17 mouse cellular contexts compared by ENCODE assay signal in genomic region chr1:169909163-169909562, GRCm38 (mm10). TPM values are rescaled to one million over a fixed set of nuclear protein-coding genes. Genes with fewer than 3 reads are reported as not detected.
A peak's percentile ranks its signal among the peaks of the same experiment; 100 is the strongest.
DNase-seq lines count a peak whose midpoint lies in the region; ATAC-seq and TF ChIP-seq lines count a peak whose summit lies in the region.
"Had no signal": no experiment of that assay in that cellular context is flagged by ENCODE, and none has a peak within 500 bp of the region (broad histone marks: within the 10 kb centered on the region; RNA-seq: fewer than 3 reads in every experiment).

No protein-coding gene starts in this region.

- H3K4me2 ChIP-seq in forebrain, embryonic 15.5 days (replicated peaks) = no peak overlapping the region
- H3K4me2 ChIP-seq in forebrain, embryonic 11.5 days (ENCODE audit: low read depth, low read length, severe bottlenecking) = no peak overlapping the region
- no peak overlapping the region for H3K4me2 ChIP-seq in lung, embryonic 14.5 days
- no peak overlapping the region for H3K4me2 ChIP-seq in hindbrain, embryonic 16.5 days (ENCODE audit: low read length)
- no peak overlapping the region for H3K4me2 ChIP-seq in liver, embryonic 11.5 days
- H3K4me2 ChIP-seq: embryonic facial prominence, embryonic 13.5 days; heart, embryonic 11.5 days; liver, embryonic 12.5 days had no signal

- TF ChIP-seq CTCF in lung, embryonic 14.5 days (IDR thresholded peaks at IDR 0.05; ENCODE audit: low read depth) = no peak

- H3K4me1 ChIP-seq in forebrain, embryonic 15.5 days = no peaks in the 10 kb centered on the region
- H3K4me1 ChIP-seq in forebrain, embryonic 11.5 days (replicated peaks; ENCODE audit: control insufficient read depth, insufficient read depth, low read length) = no peaks in the 10 kb centered on the region
- no peaks in the 10 kb centered on the region for H3K4me1 ChIP-seq in lung, embryonic 14.5 days (ENCODE audit: insufficient read depth)
- H3K4me1 ChIP-seq in hindbrain, embryonic 16.5 days (ENCODE audit: control insufficient read depth, insufficient read depth, low read depth, low read length) = no peaks in the 10 kb centered on the region
- H3K4me1 ChIP-seq in liver, embryonic 11.5 days (replicated peaks; ENCODE audit: control insufficient read depth, insufficient read depth, low read length) = no peaks in the 10 kb centered on the region
- H3K4me1 ChIP-seq: liver, embryonic 12.5 days had no signal

- no peak overlapping the region for H3K27ac ChIP-seq in forebrain, embryonic 15.5 days (replicated peaks)
- no peak overlapping the region for H3K27ac ChIP-seq in forebrain, embryonic 11.5 days (ENCODE audit: low read depth, low read length)
- H3K27ac ChIP-seq in lung, embryonic 14.5 days (ENCODE audit: low read depth) = no peak overlapping the region
- H3K27ac ChIP-seq in hindbrain, embryonic 16.5 days (ENCODE audit: low read depth, low read length) = no peak overlapping the region
- no peak overlapping the region for H3K27ac ChIP-seq in liver, embryonic 11.5 days (ENCODE audit: low read depth, low read length)
- H3K27ac ChIP-seq: embryonic facial prominence, embryonic 13.5 days; kidney, postnatal 0 days; liver, embryonic 12.5 days had no signal

- no peak for DNase-seq in forebrain, embryonic 11.5 days (ENCODE audit: low spot score)
- DNase-seq in lung, embryonic 14.5 days = peak; percentile 75
- no peak for DNase-seq in lung, postnatal 14 days
- peak; percentile 42 for DNase-seq in lung, postnatal 36 days
- DNase-seq in liver, embryonic 11.5 days (ENCODE audit: low spot score) = no peak
- DNase-seq: adrenal gland, postnatal 25 days; cerebellum, adult 11-12 months; cerebellum, postnatal 14 days; heart, postnatal 10 days; thymus, postnatal 4 days had no signal

- H3K9ac ChIP-seq in forebrain, embryonic 15.5 days (replicated peaks) = no peak overlapping the region
- H3K9ac ChIP-seq in forebrain, embryonic 11.5 days (ENCODE audit: low read length) = no peak overlapping the region
- no peak overlapping the region for H3K9ac ChIP-seq in lung, embryonic 14.5 days
- H3K9ac ChIP-seq in hindbrain, embryonic 16.5 days (ENCODE audit: low read depth, low read length) = no peak overlapping the region
- H3K9ac ChIP-seq in liver, embryonic 11.5 days (ENCODE audit: low read depth, low read length) = no peak overlapping the region
- H3K9ac ChIP-seq: embryonic facial prominence, embryonic 13.5 days; liver, embryonic 12.5 days had no signal

- H3K27me3 ChIP-seq in forebrain, embryonic 15.5 days = no peaks in the 10 kb centered on the region
- H3K27me3 ChIP-seq in forebrain, embryonic 11.5 days (ENCODE audit: control insufficient read depth, insufficient read depth, low read length) = no peaks in the 10 kb centered on the region
- no peaks in the 10 kb centered on the region for H3K27me3 ChIP-seq in lung, embryonic 14.5 days (ENCODE audit: insufficient read depth, low read length)
- H3K27me3 ChIP-seq in hindbrain, embryonic 16.5 days (replicated peaks; ENCODE audit: control insufficient read depth, insufficient read depth, low read length) = no peaks in the 10 kb centered on the region
- no peaks in the 10 kb centered on the region for H3K27me3 ChIP-seq in liver, embryonic 11.5 days (replicated peaks; ENCODE audit: control insufficient read depth, insufficient read depth, low read length)
- H3K27me3 ChIP-seq: embryonic facial prominence, embryonic 13.5 days; liver, embryonic 12.5 days had no signal

- no peaks in the 10 kb centered on the region for H3K9me3 ChIP-seq in forebrain, embryonic 15.5 days
- H3K9me3 ChIP-seq in forebrain, embryonic 11.5 days (ENCODE audit: control insufficient read depth, low read length) = no peaks in the 10 kb centered on the region
- no peaks in the 10 kb centered on the region for H3K9me3 ChIP-seq in lung, embryonic 14.5 days (ENCODE audit: low read depth, low read length)
- H3K9me3 ChIP-seq in hindbrain, embryonic 16.5 days (ENCODE audit: control insufficient read depth, low read length) = no peaks in the 10 kb centered on the region
- no peaks in the 10 kb centered on the region for H3K9me3 ChIP-seq in liver, embryonic 11.5 days (ENCODE audit: control insufficient read depth, low read length)
- H3K9me3 ChIP-seq: embryonic facial prominence, embryonic 13.5 days; liver, embryonic 12.5 days had no signal

- 53% methylated on average over 5 of the region's 5 CpGs for WGBS in forebrain, embryonic 15.5 days
- 82% methylated on average over 5 of the region's 5 CpGs for WGBS in forebrain, embryonic 11.5 days
- WGBS in lung, embryonic 14.5 days = 59% methylated on average over 5 of the region's 5 CpGs
- WGBS in hindbrain, embryonic 16.5 days = 62% methylated on average over 5 of the region's 5 CpGs
- 80% methylated on average over 5 of the region's 5 CpGs for WGBS in liver, embryonic 11.5 days

- ATAC-seq in forebrain, embryonic 15.5 days (replicated peaks) = peak; percentile 60; the same call in 1 of the 2 replicates
- no peak for ATAC-seq in forebrain, embryonic 11.5 days (replicated peaks; ENCODE audit: low FRiP score)
- peak; percentile 47 for ATAC-seq in lung, embryonic 14.5 days (ENCODE audit: insufficient read depth)
- ATAC-seq in hindbrain, embryonic 16.5 days = peak; percentile 52
- ATAC-seq in liver, embryonic 11.5 days (replicated peaks; ENCODE audit: low FRiP score) = no peak
- ATAC-seq: liver, embryonic 12.5 days had no signal

- H3K36me3 ChIP-seq in forebrain, embryonic 15.5 days = no peaks in the 10 kb centered on the region
- H3K36me3 ChIP-seq in forebrain, embryonic 11.5 days (ENCODE audit: control insufficient read depth, insufficient read depth, low read length) = no peaks in the 10 kb centered on the region
- no peaks in the 10 kb centered on the region for H3K36me3 ChIP-seq in lung, embryonic 14.5 days (ENCODE audit: insufficient read depth)
- no peaks in the 10 kb centered on the region for H3K36me3 ChIP-seq in hindbrain, embryonic 16.5 days (ENCODE audit: control insufficient read depth, insufficient read depth, low read length)
- H3K36me3 ChIP-seq in liver, embryonic 11.5 days (ENCODE audit: control insufficient read depth, insufficient read depth, low read length) = no peaks in the 10 kb centered on the region
- H3K36me3 ChIP-seq: embryonic facial prominence, embryonic 13.5 days; liver, embryonic 12.5 days had no signal

- H3K4me3 ChIP-seq in forebrain, embryonic 15.5 days = no peak overlapping the region
- H3K4me3 ChIP-seq in forebrain, embryonic 11.5 days (ENCODE audit: low read depth, low read length) = no peak overlapping the region
- H3K4me3 ChIP-seq in lung, embryonic 14.5 days (ENCODE audit: low read depth, low read length) = no peak overlapping the region
- no peak overlapping the region for H3K4me3 ChIP-seq in hindbrain, embryonic 16.5 days (ENCODE audit: low read length)
- no peak overlapping the region for H3K4me3 ChIP-seq in liver, embryonic 11.5 days (ENCODE audit: low read depth, low read length)
- H3K4me3 ChIP-seq: embryonic facial prominence, embryonic 13.5 days; liver, embryonic 12.5 days had no signal

RNA-seq across cellular contexts. Expression of gene Ccdc190, which starts 19.3 kb away (rescaled TPM):
- polyA plus RNA-seq in forebrain, embryonic 15.5 days (2015; fragmentation: Nextera tagmentation; extraction: Ambion mirVana) = 1.1 and 1.9 TPM in 2 replicates
- 0.55 and 0.63 TPM in 2 replicates for polyA plus RNA-seq in forebrain, embryonic 11.5 days (2014; fragmentation: Nextera tagmentation; extraction: Ambion mirVana)
- 0.20 TPM in 1 of 2 replicates, not detected in the other for polyA plus RNA-seq in lung, embryonic 14.5 days (2014; fragmentation: Nextera tagmentation; extraction: Ambion mirVana)
- polyA plus RNA-seq in hindbrain, embryonic 16.5 days (2015; fragmentation: Nextera tagmentation; extraction: Ambion mirVana) = 3.2 and 3.9 TPM in 2 replicates
- not detected in 2 replicates for polyA plus RNA-seq in liver, embryonic 11.5 days (2014; fragmentation: Nextera tagmentation; extraction: Ambion mirVana)
- polyA plus RNA-seq: embryonic facial prominence, embryonic 13.5 days; heart, embryonic 11.5 days; limb, embryonic 11.5 days; liver, embryonic 12.5 days had no signal

RNA-seq across cellular contexts. Expression of gene Hsd17b7, which starts 59.9 kb away (rescaled TPM):
- 15.2 and 17.6 TPM in 2 replicates for polyA plus RNA-seq in forebrain, embryonic 15.5 days (2015; fragmentation: Nextera tagmentation; extraction: Ambion mirVana)
- 20.8 and 20.9 TPM in 2 replicates for polyA plus RNA-seq in forebrain, embryonic 11.5 days (2014; fragmentation: Nextera tagmentation; extraction: Ambion mirVana)
- 11.2 and 13.5 TPM in 2 replicates for polyA plus RNA-seq in lung, embryonic 14.5 days (2014; fragmentation: Nextera tagmentation; extraction: Ambion mirVana)
- polyA plus RNA-seq in hindbrain, embryonic 16.5 days (2015; fragmentation: Nextera tagmentation; extraction: Ambion mirVana) = 26.5 and 33.3 TPM in 2 replicates
- 12.1 and 14.7 TPM in 2 replicates for polyA plus RNA-seq in liver, embryonic 11.5 days (2014; fragmentation: Nextera tagmentation; extraction: Ambion mirVana)

Comparison
In these comparisons a context has a peak if more than half of its experiments do, and no peak if none do; other contexts are left out.
1. ATAC-seq: peak in forebrain, embryonic 15.5 days (single experiment), lung, embryonic 14.5 days (single experiment) and hindbrain, embryonic 16.5 days (single experiment); none in forebrain, embryonic 11.5 days (single experiment) and liver, embryonic 11.5 days (single experiment).
2. DNase-seq: peak in lung, embryonic 14.5 days (single experiment) and lung, postnatal 36 days (single experiment); none in forebrain, embryonic 11.5 days (single experiment), lung, postnatal 14 days (single experiment) and liver, embryonic 11.5 days (single experiment).